Mouse (Mus musculus): ENCODE data around the gene Otud1. TPM values are rescaled to one million over a fixed set of nuclear protein-coding genes. Genes with fewer than 3 reads are reported as not detected.

The Otud1 gene
- polyA plus RNA-seq, 1 experiment from 2014 or later: 1.6 TPM

- Histone ChIP-seq H3K9me3 (ENCODE audit: control insufficient read depth) (no peaks in the 10 kb centered on the region), H3K27me3 (replicated peaks; ENCODE audit: control insufficient read depth, insufficient read depth, low read length) (no peaks in the 10 kb centered on the region), H3K4me2 (replicated peaks; ENCODE audit: low read depth) (no peak overlapping the region), H3K4me1 (replicated peaks; ENCODE audit: control insufficient read depth, insufficient read depth, low read length) (no peaks in the 10 kb centered on the region), H3K36me3 (ENCODE audit: control insufficient read depth, insufficient read depth) (no peaks in the 10 kb centered on the region), H3K4me3 (ENCODE audit: low read depth, low read length) (no peak overlapping the region), H3K9ac (ENCODE audit: low read depth, low read length) (no peak overlapping the region), H3K27ac (ENCODE audit: low read depth, low read length) (no peak overlapping the region)
- 73% methylated on average over 4 of the region's 4 CpGs for WGBS
- TF ChIP-seq CTCF (IDR thresholded peaks at IDR 0.05; ENCODE audit: low read depth): no peak
- ATAC-seq: no peak
Measured at GRCm38 (mm10) chr2:19699573-19700295, 42.2 kb downstream of the Otud1 start.

- no peak overlapping the region for H3K9ac ChIP-seq (ENCODE audit: low read depth, low read length)
- no peak overlapping the region for H3K27ac ChIP-seq (ENCODE audit: low read depth, low read length)
- H3K4me1 ChIP-seq (replicated peaks; ENCODE audit: control insufficient read depth, insufficient read depth, low read length): no peaks in the 10 kb centered on the region
- no peaks in the 10 kb centered on the region for H3K36me3 ChIP-seq (ENCODE audit: control insufficient read depth, insufficient read depth)
- H3K27me3 ChIP-seq (replicated peaks; ENCODE audit: control insufficient read depth, insufficient read depth, low read length): no peaks in the 10 kb centered on the region
- TF ChIP-seq CTCF (IDR thresholded peaks at IDR 0.05; ENCODE audit: low read depth): no peak
- 86% methylated on average over 3 of the region's 3 CpGs for WGBS
- H3K9me3 ChIP-seq (ENCODE audit: control insufficient read depth): no peaks in the 10 kb centered on the region
- H3K4me2 ChIP-seq (replicated peaks; ENCODE audit: low read depth): no peak overlapping the region
- no peak overlapping the region for H3K4me3 ChIP-seq (ENCODE audit: low read depth, low read length)
- ATAC-seq: no peak
Measured at GRCm38 (mm10) chr2:19701386-19701785, 43.8 kb downstream of the Otud1 start.

GRCm38 (mm10) chr2:19703020-19703613 is 45.6 kb downstream of the Otud1 start:
- no peak for TF ChIP-seq CTCF (IDR thresholded peaks at IDR 0.05; ENCODE audit: low read depth)
- no peak for ATAC-seq
- H3K36me3 ChIP-seq (ENCODE audit: control insufficient read depth, insufficient read depth): no peaks in the 10 kb centered on the region
- no peak overlapping the region for H3K4me3 ChIP-seq (ENCODE audit: low read depth, low read length)
- no peaks in the 10 kb centered on the region for H3K9me3 ChIP-seq (ENCODE audit: control insufficient read depth)
- H3K4me2 ChIP-seq (replicated peaks; ENCODE audit: low read depth): no peak overlapping the region
- H3K9ac ChIP-seq (ENCODE audit: low read depth, low read length): no peak overlapping the region
- no peaks in the 10 kb centered on the region for H3K4me1 ChIP-seq (replicated peaks; ENCODE audit: control insufficient read depth, insufficient read depth, low read length)
- no peaks in the 10 kb centered on the region for H3K27me3 ChIP-seq (replicated peaks; ENCODE audit: control insufficient read depth, insufficient read depth, low read length)
- H3K27ac ChIP-seq (ENCODE audit: low read depth, low read length): no peak overlapping the region

- Histone ChIP-seq H3K27me3 (replicated peaks; ENCODE audit: control insufficient read depth, insufficient read depth, low read length) (no peaks in the 10 kb centered on the region), H3K27ac (ENCODE audit: low read depth, low read length) (no peak overlapping the region), H3K36me3 (ENCODE audit: control insufficient read depth, insufficient read depth) (no peaks in the 10 kb centered on the region), H3K4me2 (replicated peaks; ENCODE audit: low read depth) (no peak overlapping the region), H3K4me3 (ENCODE audit: low read depth, low read length) (no peak overlapping the region), H3K9ac (ENCODE audit: low read depth, low read length) (no peak overlapping the region), H3K9me3 (ENCODE audit: control insufficient read depth) (no peaks in the 10 kb centered on the region), H3K4me1 (replicated peaks; ENCODE audit: control insufficient read depth, insufficient read depth, low read length) (no peaks in the 10 kb centered on the region)
- no peak for ATAC-seq
- no peak for TF ChIP-seq CTCF (IDR thresholded peaks at IDR 0.05; ENCODE audit: low read depth)
- 51% methylated on average over 4 of the region's 4 CpGs for WGBS
Measured at GRCm38 (mm10) chr2:19703670-19704069, 46.1 kb downstream of the Otud1 start.

- Histone ChIP-seq H3K36me3 (ENCODE audit: control insufficient read depth, insufficient read depth) (no peaks in the 10 kb centered on the region), H3K9ac (ENCODE audit: low read depth, low read length) (no peak overlapping the region), H3K4me3 (ENCODE audit: low read depth, low read length) (no peak overlapping the region), H3K27me3 (replicated peaks; ENCODE audit: control insufficient read depth, insufficient read depth, low read length) (no peaks in the 10 kb centered on the region), H3K27ac (ENCODE audit: low read depth, low read length) (no peak overlapping the region), H3K4me2 (replicated peaks; ENCODE audit: low read depth) (no peak overlapping the region), H3K9me3 (ENCODE audit: control insufficient read depth) (no peaks in the 10 kb centered on the region), H3K4me1 (replicated peaks; ENCODE audit: control insufficient read depth, insufficient read depth, low read length) (no peaks in the 10 kb centered on the region)
- ATAC-seq: no peak
- TF ChIP-seq CTCF (IDR thresholded peaks at IDR 0.05; ENCODE audit: low read depth): no peak
Measured at GRCm38 (mm10) chr2:19704272-19704671, 46.7 kb downstream of the Otud1 start.

- no peak overlapping the region for H3K9ac ChIP-seq (ENCODE audit: low read depth, low read length)
- H3K4me1 ChIP-seq (replicated peaks; ENCODE audit: control insufficient read depth, insufficient read depth, low read length): no peaks in the 10 kb centered on the region
- H3K27me3 ChIP-seq (replicated peaks; ENCODE audit: control insufficient read depth, insufficient read depth, low read length): no peaks in the 10 kb centered on the region
- no peak overlapping the region for H3K4me2 ChIP-seq (replicated peaks; ENCODE audit: low read depth)
- TF ChIP-seq CTCF (IDR thresholded peaks at IDR 0.05; ENCODE audit: low read depth): no peak
- no peaks in the 10 kb centered on the region for H3K9me3 ChIP-seq (ENCODE audit: control insufficient read depth)
- no peak for ATAC-seq
- no peak overlapping the region for H3K27ac ChIP-seq (ENCODE audit: low read depth, low read length)
- 81% methylated on average over 4 of the region's 4 CpGs for WGBS
- no peaks in the 10 kb centered on the region for H3K36me3 ChIP-seq (ENCODE audit: control insufficient read depth, insufficient read depth)
- H3K4me3 ChIP-seq (ENCODE audit: low read depth, low read length): no peak overlapping the region
Measured at GRCm38 (mm10) chr2:19706886-19707285, 49.3 kb downstream of the Otud1 start.

Other genes with a start within 250 kb of the Otud1 start
- not detected in 2 replicates for gene Ptf1a, start 212.1 kb upstream of the Otud1 start, polyA plus RNA-seq (2015; fragmentation: Nextera tagmentation; extraction: Ambion mirVana)
- not detected in 2 replicates for gene 4921504E06Rik, start 103.8 kb upstream of the Otud1 start, polyA plus RNA-seq (2015; fragmentation: Nextera tagmentation; extraction: Ambion mirVana)

Data from intestine, postnatal 0 days (tissue).